Mouse (Mus musculus) retina, embryonic 14.5 days (tissue): ENCODE results near the gene Cc2d2a.

ENCODE experiments used
- DNase-seq: peaks from one replicate; pipeline ENCODE4 v3.0.0-alpha.2; 2015; ENCODE audit warnings: low spot score

Gene Cc2d2a

GRCm38 (mm10) chr5:43728375-43729165, 66.4 kb downstream of the Cc2d2a start:
- DNase-seq = no peak

GRCm38 (mm10) chr5:43732381-43732780, 70.2 kb downstream of the Cc2d2a start:
- no peak for DNase-seq

DNA sequence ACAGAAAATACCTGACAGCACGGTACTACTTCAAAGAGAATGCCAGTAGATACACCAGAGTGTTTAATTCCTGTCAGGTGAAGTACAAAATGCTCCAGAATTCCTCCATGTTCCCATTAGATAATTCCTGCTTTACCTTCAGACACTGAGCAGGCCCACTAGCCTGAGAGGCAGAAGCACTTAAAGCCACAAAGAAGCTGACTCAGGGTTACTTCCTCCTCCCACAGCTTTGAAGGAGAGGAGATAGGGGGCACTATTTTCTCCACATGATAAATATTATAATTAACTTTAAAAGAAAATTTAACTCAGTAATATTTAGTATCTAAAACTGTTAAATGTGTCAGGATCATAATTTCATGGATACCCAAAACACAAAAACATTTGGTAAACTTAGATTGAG, 82.0 kb downstream of the Cc2d2a start:
- no peak for DNase-seq

GRCm38 (mm10) chr5:43745156-43745555, 83.0 kb downstream of the Cc2d2a start:
- no peak for DNase-seq

GRCm38 (mm10) chr5:43748039-43748438, 85.9 kb downstream of the Cc2d2a start:
- DNase-seq = no peak

DNA sequence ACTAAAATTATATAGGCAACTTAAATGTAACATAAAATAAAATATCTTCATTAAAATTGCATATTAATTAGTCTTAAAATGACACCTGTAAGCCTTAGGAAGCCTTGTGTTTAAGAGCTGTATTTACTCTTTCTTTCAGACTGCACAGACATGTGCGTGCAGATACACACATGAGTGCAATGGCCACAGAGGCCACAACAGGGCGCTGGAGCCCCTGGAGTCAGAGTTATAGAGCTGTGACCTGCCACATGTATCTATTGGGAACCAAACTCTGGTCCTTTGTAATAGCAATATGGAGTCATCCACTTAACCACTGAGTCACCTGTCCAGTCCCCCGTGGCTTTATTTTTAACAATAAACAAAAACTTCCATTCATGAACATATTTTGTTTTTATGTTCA, 86.9 kb downstream of the Cc2d2a start:
- no peak for DNase-seq

GRCm38 (mm10) chr5:43770618-43771354, 108.6 kb downstream of the Cc2d2a start:
- DNase-seq = no peak

GRCm38 (mm10) chr5:43771555-43771954, 109.4 kb downstream of the Cc2d2a start:
- no peak for DNase-seq

- DNase-seq = no peak
These were observed 114.3 kb downstream of the Cc2d2a start for GRCm38 (mm10) chr5:43776407-43776806.

- no peak for DNase-seq
These were observed 114.8 kb downstream of the Cc2d2a start for GRCm38 (mm10) chr5:43776993-43777392.

GRCm38 (mm10) chr5:43778583-43778982, 116.4 kb downstream of the Cc2d2a start:
- no peak for DNase-seq

GRCm38 (mm10) chr5:43781423-43781976, 119.4 kb downstream of the Cc2d2a start:
- DNase-seq = no peak

- DNase-seq = peak; percentile 84
These were observed 120.1 kb downstream of the Cc2d2a start for GRCm38 (mm10) chr5:43781977-43782930.

GRCm38 (mm10) chr5:43783996-43784395, 121.8 kb downstream of the Cc2d2a start:
- DNase-seq = no peak

- no peak for DNase-seq
These were observed 124.5 kb downstream of the Cc2d2a start for GRCm38 (mm10) chr5:43786607-43787006.

DNA sequence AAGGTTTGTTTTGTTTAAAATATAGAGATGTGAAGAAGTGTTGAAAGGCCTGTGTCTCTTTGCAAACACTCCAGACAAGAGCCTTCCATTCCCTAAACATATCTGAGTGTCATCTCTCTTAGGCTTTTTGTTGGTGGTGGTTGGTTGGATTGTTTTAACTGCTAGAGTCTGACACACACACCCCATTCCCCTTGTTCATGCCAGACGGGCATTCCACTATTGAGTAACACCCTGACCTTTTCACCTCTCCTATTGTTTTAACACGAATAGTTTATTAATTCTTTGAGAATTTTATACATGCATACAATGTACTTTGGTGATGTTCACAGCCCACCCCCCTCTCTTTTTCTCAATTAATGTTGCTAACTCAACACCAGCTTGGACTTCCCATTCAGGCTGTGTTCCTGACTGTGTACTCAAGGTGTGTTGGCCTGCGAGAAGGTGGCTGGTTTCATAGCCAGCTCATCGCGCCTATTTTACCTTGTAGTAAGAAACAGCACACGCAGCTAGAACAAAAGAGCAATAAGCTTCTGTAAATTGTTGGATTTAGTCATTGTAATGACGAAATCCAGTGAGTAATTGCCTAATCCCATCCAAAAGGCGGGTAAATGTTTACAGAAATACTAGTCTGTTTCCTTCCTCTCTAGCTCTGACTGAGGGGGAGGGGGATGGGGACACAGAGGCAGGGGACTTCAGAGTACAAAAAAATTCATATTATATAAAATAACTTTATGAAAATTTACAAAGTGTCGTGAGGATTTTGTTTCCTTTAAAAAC, 126.0 kb downstream of the Cc2d2a start:
- no peak for DNase-seq
